Mouse (Mus musculus) gastrocnemius, postnatal 4 days (tissue): ENCODE measurements around the gene Trappc3. TPM values are rescaled to one million over a fixed set of nuclear protein-coding genes. Genes with fewer than 3 reads are reported as not detected.
"Not testable (repeated sequence)": the region's sequence is repeated elsewhere in the genome, so short reads cannot be mapped to it uniquely, and the experiment has no call there.

ENCODE experiments used
- DNase-seq, 2 experiments: peaks; one replicate each; pipeline ENCODE4 v3.0.0; 2021 to 2022; ENCODE audit warnings: low spot score in 2 of 2, mixed read lengths in 2 of 2
- long read RNA-seq, 2 experiments: library from polyadenylated mRNA; stranded (forward); transcript quantifications; one replicate each; pipeline ENCODE4 v2.0.0; 2021
- total RNA-seq, 2 experiments: library from RNA; stranded (reverse); gene quantifications; 2 replicates each; pipeline ENCODE4 v1.2.3; 2021

Trappc3 gene
- total RNA-seq, result 10 to 100 TPM; 36.6 to 37.3 TPM
- long read RNA-seq, experiment 1, transcript Trappc3-201 (5 exons, 1,336 nt), result major isoform, 9 of 9 reads
- long read RNA-seq, experiment 1, partial matches to known transcripts, result 0 of 9 reads
- long read RNA-seq, experiment 1, other reads (novel, unspliced or antisense), result 0 of 9 reads
- long read RNA-seq, experiment 2, partial matches to known transcripts, result 1 of 6 reads
- long read RNA-seq, experiment 2, other reads (novel, unspliced or antisense), result 2 of 6 reads

DNA sequence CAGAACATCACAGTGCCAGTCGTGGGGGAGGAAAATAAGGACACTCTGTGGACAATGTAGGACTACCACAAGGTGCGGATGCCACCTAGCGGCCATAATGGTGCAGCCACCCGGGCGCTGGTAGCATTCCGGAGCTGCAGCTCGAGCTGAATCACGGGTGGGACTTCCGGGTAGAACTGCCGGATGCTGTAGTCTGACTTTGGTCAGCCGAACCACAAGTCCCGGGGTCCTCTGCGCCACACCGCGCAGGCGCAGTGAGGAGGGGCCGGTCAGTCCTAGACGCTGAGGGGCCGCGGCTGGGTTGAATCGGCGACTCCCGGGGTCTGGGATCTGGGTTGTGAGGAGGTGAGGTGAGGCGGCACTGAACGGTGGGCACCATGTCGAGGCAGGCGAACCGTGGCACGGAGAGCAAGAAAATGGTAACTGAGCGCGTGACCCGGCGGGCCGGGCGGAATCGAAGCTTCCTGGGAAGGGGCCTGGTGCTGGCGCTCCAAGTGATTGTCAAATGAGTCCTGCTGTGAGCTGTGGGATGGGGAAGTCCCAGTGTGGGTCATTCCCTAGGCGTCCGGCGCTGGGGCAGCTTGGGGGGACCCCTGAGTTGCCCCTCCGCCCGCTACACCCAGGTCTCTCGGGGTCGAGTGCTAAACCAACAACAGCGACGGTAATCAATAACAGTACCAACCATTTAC lies at the start of gene Trappc3:
Trappc3 (plus strand) TSS at position 207 of the 689 bp plus-strand sequence.
- DNase-seq, result peak; percentile 97 to 100

DNA sequence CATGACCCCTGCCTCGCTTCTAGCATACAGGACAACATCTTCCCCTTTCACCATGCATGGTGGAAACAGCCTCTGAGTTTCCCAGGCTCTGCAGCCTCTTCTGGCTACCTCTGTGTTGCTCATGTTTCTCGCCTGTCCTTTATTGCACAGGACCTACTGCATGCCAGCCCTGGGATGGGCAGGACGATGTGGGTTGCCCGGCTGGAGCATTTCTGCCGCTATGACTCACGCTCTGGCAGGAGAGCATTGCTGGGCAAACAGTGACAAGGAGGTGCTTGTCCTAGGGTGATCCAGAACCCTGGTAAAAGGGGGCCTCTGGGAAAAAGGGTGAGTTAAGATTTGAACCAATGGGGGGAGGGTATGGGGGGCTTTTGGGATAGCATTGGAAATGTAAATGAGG lies 44.4 kb upstream of the Trappc3 start:
- no peak for DNase-seq

DNA sequence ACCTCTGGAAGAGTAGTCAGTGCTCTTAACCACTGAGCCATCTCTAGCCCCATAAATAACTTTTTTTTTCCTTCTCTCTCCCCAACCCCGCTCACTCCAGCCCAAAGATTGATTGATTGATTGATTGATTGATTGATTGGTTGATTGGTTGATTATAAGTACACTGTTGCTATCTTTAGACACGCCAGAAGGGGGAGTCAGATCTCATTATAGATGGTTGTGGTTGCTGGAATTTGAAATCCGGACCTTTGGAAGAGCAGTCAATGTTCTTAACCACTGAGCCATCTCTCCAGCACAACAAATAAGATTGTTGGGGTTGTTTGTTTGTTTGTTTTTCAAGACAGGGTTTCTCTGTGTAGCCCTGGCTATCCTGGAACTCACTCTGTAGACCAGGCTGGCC lies 42.6 kb upstream of the Trappc3 start:
- not testable (repeated sequence) for DNase-seq

DNA sequence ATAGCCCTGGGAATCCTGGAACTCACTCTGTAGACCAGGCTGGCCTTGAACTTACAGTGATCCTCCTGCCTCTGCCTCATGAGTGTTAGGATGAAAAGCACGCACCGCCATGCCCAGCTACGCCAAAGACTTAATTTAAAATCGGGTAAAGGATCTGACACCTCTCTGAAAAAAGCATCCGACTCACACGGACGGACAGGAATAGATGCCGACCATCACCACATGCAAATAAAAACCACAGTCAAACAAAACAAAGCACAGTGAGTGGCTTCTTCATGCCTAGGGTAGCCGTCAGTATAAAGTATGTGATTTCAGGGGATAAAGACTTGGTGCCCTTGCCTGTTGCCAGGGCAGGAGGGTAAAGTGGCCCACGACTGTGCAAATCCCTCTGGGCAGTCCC lies 42.1 kb upstream of the Trappc3 start:
- DNase-seq, result no peak

DNA sequence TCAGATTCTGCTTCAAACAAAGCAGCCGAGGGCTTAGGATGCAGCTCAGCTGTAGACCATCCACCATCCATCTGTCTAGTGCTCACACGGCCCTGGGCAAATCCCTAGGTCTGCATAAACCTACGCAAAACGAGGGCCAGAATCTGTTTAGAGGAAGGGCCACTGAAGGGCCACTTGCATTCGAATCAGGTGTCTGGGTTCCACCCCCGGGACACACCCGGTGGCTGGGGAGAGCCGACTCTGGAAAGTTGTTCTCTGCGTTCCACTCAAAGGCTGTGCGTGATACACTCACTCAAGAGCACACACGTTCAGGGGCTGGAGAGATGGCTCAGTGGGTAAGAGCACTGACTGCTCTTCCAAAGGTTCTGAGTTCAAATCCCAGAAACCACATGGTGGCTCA lies 39.5 kb upstream of the Trappc3 start:
- DNase-seq, result no peak

DNA sequence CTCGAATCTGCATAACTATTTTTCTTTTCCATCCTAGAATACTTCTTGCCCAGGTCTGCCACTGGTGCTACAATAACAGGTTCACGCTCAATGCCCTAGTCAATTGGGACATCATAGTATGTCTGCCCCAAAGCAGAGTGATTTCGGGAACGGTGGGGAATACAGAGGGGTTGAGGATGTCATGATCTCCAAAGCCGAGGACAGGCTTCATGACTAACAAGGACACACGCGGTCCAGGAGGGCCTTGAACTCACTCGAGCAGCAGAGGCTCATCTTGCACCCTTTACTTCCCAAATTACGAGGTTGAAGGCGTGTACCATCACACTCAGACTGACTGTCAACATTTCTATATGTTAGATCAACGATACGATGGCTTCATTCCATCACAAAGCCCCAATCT lies 35.5 kb upstream of the Trappc3 start:
- DNase-seq, result no peak

- peak; percentile 83 to 92 for DNase-seq
Observed at GRCm38 (mm10) chr4:126227077-126227761, 34.9 kb upstream of the Trappc3 start.

- DNase-seq, result peak in 1 of 2 experiments; percentile 8
Observed at GRCm38 (mm10) chr4:126228144-126228543, 34.0 kb upstream of the Trappc3 start.

- peak in 1 of 2 experiments; percentile 6 for DNase-seq
Observed at GRCm38 (mm10) chr4:126229900-126230299, 32.2 kb upstream of the Trappc3 start.

DNA sequence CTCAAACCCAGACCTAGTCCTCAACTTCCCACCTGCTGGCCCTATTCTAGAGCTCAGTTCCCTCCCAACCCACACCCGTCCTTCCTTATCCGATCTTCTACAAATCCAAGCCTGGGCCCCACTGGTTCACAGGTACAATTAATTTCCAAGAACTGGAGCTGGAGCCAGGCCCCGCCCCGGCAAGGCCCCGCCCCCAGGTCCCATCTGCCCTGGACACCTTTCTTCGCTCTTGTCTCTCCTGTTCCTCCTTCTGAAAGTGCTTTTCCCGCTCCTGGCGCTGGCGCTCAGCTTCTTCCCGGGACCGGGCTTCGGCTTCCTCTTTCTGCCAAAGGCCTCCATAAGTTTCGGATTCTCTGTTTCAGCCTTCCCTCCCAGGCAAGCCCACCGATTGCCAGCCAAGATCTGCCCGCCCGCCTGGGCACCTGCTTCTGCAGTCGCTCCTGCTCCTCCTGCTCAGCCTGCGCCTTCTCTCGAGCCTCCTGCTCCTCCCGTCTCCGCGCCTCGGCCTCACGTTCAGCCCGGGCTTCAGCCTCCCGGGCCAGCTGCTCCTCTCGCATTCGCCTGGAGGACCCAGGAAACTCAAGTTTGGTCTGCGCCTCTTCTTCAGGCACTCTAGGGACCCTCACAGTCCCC lies 28.3 kb upstream of the Trappc3 start:
- DNase-seq, result no peak

- DNase-seq, result no peak
Observed at GRCm38 (mm10) chr4:126234496-126235175, 27.5 kb upstream of the Trappc3 start.

GRCm38 (mm10) chr4:126235191-126235590 lies 26.9 kb upstream of the Trappc3 start:
- DNase-seq, result no peak

- no peak for DNase-seq
Observed at GRCm38 (mm10) chr4:126236467-126237280, 25.5 kb upstream of the Trappc3 start.

DNA sequence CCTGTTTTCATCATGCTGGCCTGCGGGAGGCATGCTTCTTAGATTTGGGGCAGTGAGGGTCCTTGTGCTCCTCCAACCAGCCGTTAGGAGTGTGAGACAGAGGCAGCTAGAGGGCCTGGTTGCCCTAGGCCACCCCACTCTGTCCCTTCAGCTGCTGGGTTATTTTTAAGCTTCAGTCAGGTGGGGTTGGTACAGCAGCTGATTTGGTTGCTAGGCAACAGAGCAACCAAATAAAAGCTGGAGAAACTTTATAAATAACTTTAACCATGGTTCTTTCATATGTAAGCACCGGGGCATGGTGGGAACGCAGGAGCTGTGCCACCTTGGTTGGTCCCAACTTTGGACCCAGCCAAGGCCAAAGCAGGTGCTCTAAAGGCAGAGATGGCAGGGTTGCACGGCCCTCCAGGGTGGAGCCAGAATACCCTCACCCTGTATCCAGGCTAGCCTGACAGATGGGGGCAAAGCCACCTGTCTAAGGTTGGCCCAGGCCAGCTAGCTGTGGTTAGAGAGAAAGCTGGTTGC lies 24.3 kb upstream of the Trappc3 start:
- peak in 1 of 2 experiments; percentile 25 for DNase-seq

DNA sequence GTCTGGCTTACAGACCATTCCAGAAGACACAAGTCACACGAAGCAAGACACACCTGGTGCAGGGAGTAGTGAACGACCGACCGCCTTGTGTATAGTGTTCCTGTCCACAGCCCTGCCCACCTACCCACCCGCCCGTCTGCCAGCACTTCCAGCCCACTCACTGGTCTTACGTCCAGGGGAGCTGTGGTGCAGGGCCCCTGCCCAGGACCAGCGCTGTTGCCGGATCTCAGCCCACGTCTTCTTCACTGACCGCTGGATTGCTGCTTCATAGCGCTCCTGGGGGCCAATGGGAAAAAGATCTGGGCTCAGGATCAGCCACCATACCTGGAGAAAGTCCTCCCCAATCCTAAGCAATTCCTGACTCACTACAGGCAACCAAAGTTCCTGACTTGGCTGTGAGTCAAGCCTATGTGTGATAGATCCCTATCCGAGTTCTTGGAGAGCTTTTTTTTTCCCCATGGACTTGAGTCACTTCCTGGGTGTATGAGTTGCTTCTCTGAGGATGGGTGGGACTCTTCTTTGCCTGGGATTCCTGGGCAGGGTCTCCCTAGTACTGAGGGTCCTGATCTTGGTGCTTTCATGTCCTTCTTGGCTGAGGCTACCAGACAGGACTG lies 22.2 kb upstream of the Trappc3 start:
- DNase-seq, result peak in 1 of 2 experiments; percentile 6

DNA sequence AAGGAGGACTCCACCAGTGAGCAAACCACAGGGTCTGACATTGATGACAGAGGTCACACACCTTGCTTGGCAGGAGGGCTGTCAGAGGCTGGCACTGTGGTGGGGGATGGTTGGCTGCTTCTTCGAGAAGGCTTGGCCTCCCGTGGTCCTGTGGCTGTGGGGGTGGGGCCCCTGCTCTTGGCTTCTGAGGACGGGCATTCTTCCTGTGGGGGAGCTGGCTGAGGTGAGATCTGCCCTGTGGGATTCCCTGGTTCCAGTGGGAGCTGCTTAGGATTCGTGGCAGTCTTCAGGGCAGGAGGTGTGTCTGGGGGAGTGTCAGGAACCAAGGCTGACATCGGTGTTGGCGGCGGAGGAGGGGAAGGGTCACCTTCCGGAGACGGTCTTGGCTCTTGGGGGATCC lies 20.2 kb upstream of the Trappc3 start:
- DNase-seq, result peak in 1 of 2 experiments; percentile 11

- DNase-seq, result peak in 1 of 2 experiments; percentile 6
Observed at GRCm38 (mm10) chr4:126242510-126242909, 19.6 kb upstream of the Trappc3 start.

DNA sequence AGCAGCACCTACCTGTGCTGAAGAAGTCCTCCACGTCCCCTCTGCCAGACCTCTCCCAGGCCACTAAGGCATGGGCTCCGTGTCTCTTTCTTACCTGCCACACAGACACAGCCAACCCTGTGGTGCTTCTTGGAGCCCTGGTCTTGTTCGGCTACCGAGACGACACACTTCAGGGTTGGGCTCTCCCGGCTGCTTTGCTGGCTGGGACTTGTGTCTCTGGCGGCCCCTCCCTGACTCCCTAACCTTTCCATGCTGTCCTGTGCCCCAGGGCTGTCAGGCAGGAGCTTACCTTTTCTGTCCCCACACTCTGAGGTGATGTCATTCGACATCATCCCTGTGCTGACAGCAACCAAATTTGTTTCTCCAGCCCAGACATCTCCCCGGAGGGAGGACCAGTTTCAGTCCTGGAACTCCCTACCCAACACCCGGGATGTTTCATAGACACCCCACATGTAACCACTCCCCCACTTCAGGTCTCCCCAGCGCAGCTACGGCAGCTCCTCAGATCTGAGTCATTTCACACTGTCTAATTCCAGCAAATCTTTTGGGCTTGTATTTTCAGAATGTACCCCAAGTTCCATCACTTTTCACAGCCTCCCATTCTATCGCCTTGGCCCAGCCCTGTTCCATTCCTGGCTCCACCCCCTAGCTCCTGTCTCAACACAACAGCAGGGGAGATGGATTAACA lies 15.8 kb upstream of the Trappc3 start:
- DNase-seq, result no peak
